Mouse (Mus musculus) ES-E14 (cell line): ENCODE data around the gene Sox4. TPM values are rescaled to one million over a fixed set of nuclear protein-coding genes. Genes with fewer than 3 reads are reported as not detected.
A peak's percentile ranks its signal among the peaks of the same experiment; 100 is the strongest.

ENCODE experiments used
- DNase-seq: peaks from one replicate; pipeline ENCODE4 v3.0.0-alpha.2; 2013; ENCODE audit warnings: low read depth, low spot score
- H3K27ac ChIP-seq: 2 replicates; pipeline ENCODE4 v1.5.1; 2012; ENCODE audit warnings: low read depth, mild to moderate bottlenecking, low read length, moderate library complexity, mixed read lengths; ENCODE audit not compliant: poor library complexity, insufficient read depth, severe bottlenecking
- H3K36me3 ChIP-seq: 2 replicates; pipeline ENCODE4 v1.6.1; 2012; ENCODE audit warnings: mild to moderate bottlenecking, low read length, moderate library complexity, mixed read lengths; ENCODE audit not compliant: control insufficient read depth, poor library complexity, insufficient read depth, severe bottlenecking
- H3K4me1 ChIP-seq, 2 experiments: fragments of 150-350 bp in 1 of 2; sonication (generic) in 1 of 2; 2 replicates each; pipeline ENCODE4 v1.6.1; 2012; ENCODE audit warnings: low read length in 2 of 2, mild to moderate bottlenecking in 1 of 2, mixed read lengths in 1 of 2; ENCODE audit not compliant: control insufficient read depth in 2 of 2, insufficient read depth in 2 of 2, poor library complexity in 1 of 2
- H3K4me3 ChIP-seq, 2 experiments: fragments of 150-350 bp in 1 of 2; sonication (generic) in 1 of 2; 2 replicates each; pipeline ENCODE4 v1.5.1; 2012; ENCODE audit warnings: low read length in 2 of 2, low read depth in 1 of 2, mild to moderate bottlenecking in 1 of 2, mixed read lengths in 1 of 2; ENCODE audit not compliant: insufficient read depth in 1 of 2, poor library complexity in 1 of 2, severe bottlenecking in 1 of 2
- H3K9ac ChIP-seq: 2 replicates; pipeline ENCODE4 v1.6.1; 2012; ENCODE audit warnings: low read depth, mild to moderate bottlenecking, low read length, mixed read lengths; ENCODE audit not compliant: poor library complexity, insufficient read depth, severe bottlenecking
- H3K9me3 ChIP-seq: fragments of 150-350 bp; sonication (generic); 2 replicates; pipeline ENCODE4 v1.6.1; 2012; ENCODE audit warnings: low read depth, mild to moderate bottlenecking, low read length; ENCODE audit not compliant: control insufficient read depth, insufficient read depth
- CHD2 ChIP-seq: IDR thresholded peaks from 2 replicates; pipeline ENCODE4 v1.6.1; 2014; ENCODE audit warnings: mild to moderate bottlenecking, low read depth, low read length, inconsistent platforms
- HCFC1 ChIP-seq: IDR thresholded peaks from 2 replicates; pipeline ENCODE4 v1.6.1; 2012; ENCODE audit warnings: low read length, inconsistent platforms, borderline replicate concordance; ENCODE audit not compliant: insufficient read depth
- MAFK ChIP-seq: IDR thresholded peaks from 2 replicates; pipeline ENCODE4 v1.6.1; 2014; ENCODE audit warnings: mild to moderate bottlenecking, low read depth, low read length, inconsistent platforms; ENCODE audit not compliant: insufficient read depth
- ZC3H11A ChIP-seq: IDR thresholded peaks from 2 replicates; pipeline ENCODE4 v1.6.1; 2012; ENCODE audit warnings: low read depth, mild to moderate bottlenecking, inconsistent platforms, low read length, borderline replicate concordance
- ZNF384 ChIP-seq: IDR thresholded peaks from 2 replicates; pipeline ENCODE4 v1.6.1; 2012; ENCODE audit warnings: low read depth, low read length, inconsistent platforms
- in situ Hi-C, 2 experiments: fragments of 600-800 bp; cut with MboI; formaldehyde crosslinking; loops; one replicate each; pipeline ENCODE4 v1.15.1; 2025; ENCODE audit warnings: low sequenced_read_pairs in 2 of 2, inconsistent platforms in 1 of 2; ENCODE audit not compliant: unreplicated experiment in 2 of 2
- total RNA-seq: library from RNA; depleted of rRNA; stranded (reverse); fragments of 300-350 nt; gene quantifications from 2 replicates; pipeline ENCODE4 v1.2.3, GENCODE M21; 2012

Gene Sox4
- total RNA-seq, 1 experiment, result 27.1 TPM

- no peaks in the 10 kb centered on the region for H3K9me3 ChIP-seq
- no peaks in the 10 kb centered on the region; a peak in 1 of 4 replicates for H3K4me1 ChIP-seq
- in situ Hi-C loops, result no loop called here
- TF ChIP-seq ZNF384, result no peak
- no peak for TF ChIP-seq MAFK
- no peak overlapping the region for H3K9ac ChIP-seq
- no peak for DNase-seq
- H3K4me3 ChIP-seq, result no peak overlapping the region
- no peaks in the 10 kb centered on the region for H3K36me3 ChIP-seq
- no peak overlapping the region for H3K27ac ChIP-seq
These were observed 21.5 kb upstream of the Sox4 start for GRCm38 (mm10) chr13:28975011-28975410.

GRCm38 (mm10) chr13:28974597-28974996 is 21.1 kb upstream of the Sox4 start:
- no peak for TF ChIP-seq ZNF384
- no peak for TF ChIP-seq MAFK
- TF ChIP-seq CHD2, result no peak
- no peak for TF ChIP-seq HCFC1
- no peak for TF ChIP-seq ZC3H11A
- Histone ChIP-seq H3K9ac (no peak overlapping the region), H3K4me1 (no peaks in the 10 kb centered on the region; a peak in 1 of 4 replicates), H3K27ac (no peak overlapping the region), H3K4me3 (no peak overlapping the region), H3K9me3 (no peaks in the 10 kb centered on the region), H3K36me3 (no peaks in the 10 kb centered on the region)
- in situ Hi-C loops, result no loop called here
- DNase-seq, result no peak

GRCm38 (mm10) chr13:28960916-28961315 is 7.4 kb upstream of the Sox4 start:
- in situ Hi-C loops, result no loop called here

GRCm38 (mm10) chr13:28959458-28959978 is 6.0 kb upstream of the Sox4 start:
- DNase-seq, result peak; percentile 60
- Histone ChIP-seq H3K9ac (0 out of 2 replicates have a peak overlapping the region, but pooled peaks have one; percentile 5), H3K9me3 (no peaks in the 10 kb centered on the region), H3K4me3 (peak overlapping the region; percentile 67 to 78), H3K27ac (no peak overlapping the region), H3K4me1 (no peaks in the 10 kb centered on the region), H3K36me3 (no peaks in the 10 kb centered on the region)
- TF ChIP-seq ZC3H11A (0 out of 2 replicates have a peak, but pooled peaks have one; percentile 3), CHD2 (no peak), ZNF384 (0 out of 2 replicates have a peak, but pooled peaks have one; percentile 11)
- in situ Hi-C loops, result loop anchor here in 1 of 2 experiments (10.0 kb wide), 1 partner anchor 875 kb away; no protein-coding TSS in a partner anchor

More at GRCm38 (mm10) chr13:28960916-28961315, 7.4 kb upstream of the Sox4 start:
- no peak overlapping the region for H3K9ac ChIP-seq
- H3K9me3 ChIP-seq, result no peaks in the 10 kb centered on the region
- no peak overlapping the region for H3K4me3 ChIP-seq
- no peaks in the 10 kb centered on the region for H3K36me3 ChIP-seq
- H3K27ac ChIP-seq, result no peak overlapping the region
- no peak for DNase-seq
- no peaks in the 10 kb centered on the region for H3K4me1 ChIP-seq
- TF ChIP-seq CHD2, result no peak
- TF ChIP-seq ZC3H11A, result no peak
- no peak for TF ChIP-seq MAFK
- TF ChIP-seq HCFC1, result no peak
- TF ChIP-seq ZNF384, result no peak

GRCm38 (mm10) chr13:28959068-28959440 is 5.5 kb upstream of the Sox4 start:
- in situ Hi-C loops, result loop anchor here in 1 of 2 experiments (10.0 kb wide), 1 partner anchor 876 kb away; no protein-coding TSS in a partner anchor
- no peak overlapping the region for H3K27ac ChIP-seq
- no peak for TF ChIP-seq ZC3H11A
- TF ChIP-seq CHD2, result no peak
- no peak for TF ChIP-seq HCFC1
- TF ChIP-seq ZNF384, result no peak
- TF ChIP-seq MAFK, result no peak
- peak overlapping the region; percentile 67 to 78 for H3K4me3 ChIP-seq
- H3K36me3 ChIP-seq, result no peaks in the 10 kb centered on the region
- H3K9me3 ChIP-seq, result no peaks in the 10 kb centered on the region
- H3K9ac ChIP-seq, result peak overlapping the region; percentile 65; the same call in 1 of the 2 replicates
- H3K4me1 ChIP-seq, result no peaks in the 10 kb centered on the region
- DNase-seq, result no peak
